Mouse (Mus musculus) ES-E14 (cell line): ENCODE results near the gene Meltf.

Experiments
- HCFC1 ChIP-seq: IDR thresholded peaks from 2 replicates; pipeline ENCODE4 v1.6.1; 2012; ENCODE audit warnings: low read length, inconsistent platforms, borderline replicate concordance; ENCODE audit not compliant: insufficient read depth
- MAFK ChIP-seq: IDR thresholded peaks from 2 replicates; pipeline ENCODE4 v1.6.1; 2014; ENCODE audit warnings: mild to moderate bottlenecking, low read depth, low read length, inconsistent platforms; ENCODE audit not compliant: insufficient read depth
- ZNF384 ChIP-seq: IDR thresholded peaks from 2 replicates; pipeline ENCODE4 v1.6.1; 2012; ENCODE audit warnings: low read depth, low read length, inconsistent platforms

- TF ChIP-seq MAFK (peak; percentile 86), HCFC1 (no peak), ZNF384 (no peak)
Measured at GRCm38 (mm10) chr16:31837362-31837761, 41.2 kb upstream of the Meltf start.
